Mouse (Mus musculus) neural tube, embryonic 13.5 days (tissue): ENCODE data around the gene Tbx3. TPM values are rescaled to one million over a fixed set of nuclear protein-coding genes. Genes with fewer than 3 reads are reported as not detected.
A peak's percentile ranks its signal among the peaks of the same experiment; 100 is the strongest.

Source experiments
- ATAC-seq: fragments of 200-750 bp; cut with Nextera tagmentation; 2 replicates; pipeline ENCODE4 v1.8.0; 2017; ENCODE audit warnings: low read depth, mild to moderate bottlenecking, moderate TSS enrichment, moderate library complexity
- H3K27ac ChIP-seq: fragments of 300-500 bp; sonication (generic); replicated peaks from 2 replicates; pipeline ENCODE4 v1.5.1; 2015; ENCODE audit warnings: moderate library complexity, mild to moderate bottlenecking, inconsistent platforms
- H3K27me3 ChIP-seq: fragments of 300-500 bp; sonication (generic); 2 replicates; pipeline ENCODE4 v1.6.1; 2015; ENCODE audit warnings: mild to moderate bottlenecking, inconsistent platforms
- H3K36me3 ChIP-seq: fragments of 300-500 bp; sonication (generic); 2 replicates; pipeline ENCODE4 v1.6.1; 2015; ENCODE audit warnings: mild to moderate bottlenecking, inconsistent platforms
- H3K4me1 ChIP-seq: fragments of 300-500 bp; sonication (generic); replicated peaks from 2 replicates; pipeline ENCODE4 v1.6.1; 2015; ENCODE audit warnings: inconsistent platforms
- H3K4me2 ChIP-seq: fragments of 300-500 bp; sonication (generic); 2 replicates; pipeline ENCODE4 v1.6.1; 2015; ENCODE audit warnings: inconsistent platforms, mild to moderate bottlenecking, moderate library complexity
- H3K4me3 ChIP-seq: fragments of 300-500 bp; sonication (generic); 2 replicates; pipeline ENCODE4 v1.5.1; 2015; ENCODE audit warnings: mild to moderate bottlenecking, inconsistent platforms
- H3K9ac ChIP-seq: fragments of 300-500 bp; sonication (generic); 2 replicates; pipeline ENCODE4 v1.6.1; 2015; ENCODE audit warnings: moderate library complexity, mild to moderate bottlenecking, inconsistent platforms
- H3K9me3 ChIP-seq: fragments of 300-500 bp; sonication (generic); 2 replicates; pipeline ENCODE4 v1.6.1; 2016; ENCODE audit warnings: inconsistent platforms
- WGBS: fragments of 180-500 bp; shearing (Covaris S2); methylation state at CpG from one replicate; pipeline ENCODE4 v1.1.7; 2015; 5-methylcytosine and 5-hydroxymethylcytosine counted together
- polyA plus RNA-seq: library from polyadenylated mRNA; unstranded; fragments of >200 nt; fragmentation: Nextera tagmentation; extraction: Ambion mirVana; gene quantifications from 2 replicates; pipeline ENCODE4 v1.2.1, GENCODE M21; 2015

Gene Tbx3
- polyA plus RNA-seq, 1 experiment from 2014 or later: 10.5 TPM

- H3K27ac ChIP-seq: no peak overlapping the region
- no peak overlapping the region for H3K4me3 ChIP-seq
- H3K4me1 ChIP-seq: no peaks in the 10 kb centered on the region
- no peak overlapping the region for H3K4me2 ChIP-seq
- H3K27me3 ChIP-seq: peaks cover 100% of the 10 kb centered on the region
- no peak for ATAC-seq
- no peaks in the 10 kb centered on the region for H3K36me3 ChIP-seq
- H3K9ac ChIP-seq: no peak overlapping the region
- H3K9me3 ChIP-seq: no peaks in the 10 kb centered on the region
- 1% methylated on average over 15 of the region's 15 CpGs for WGBS
Observed at GRCm38 (mm10) chr5:119663241-119663640, 7.2 kb upstream of the Tbx3 start.

GRCm38 (mm10) chr5:119663747-119664146 is 6.7 kb upstream of the Tbx3 start:
- Histone ChIP-seq H3K9me3 (no peaks in the 10 kb centered on the region), H3K9ac (no peak overlapping the region), H3K4me3 (no peak overlapping the region), H3K4me2 (no peak overlapping the region), H3K27ac (no peak overlapping the region), H3K36me3 (no peaks in the 10 kb centered on the region), H3K4me1 (no peaks in the 10 kb centered on the region), H3K27me3 (peaks cover 100% of the 10 kb centered on the region)
- 2% methylated on average over 5 of the region's 5 CpGs for WGBS
- no peak for ATAC-seq

- H3K9ac ChIP-seq: no peak overlapping the region
Observed at GRCm38 (mm10) chr5:119665739-119666138, 4.7 kb upstream of the Tbx3 start.

GRCm38 (mm10) chr5:119667356-119667940 is 3.0 kb upstream of the Tbx3 start:
- H3K4me1 ChIP-seq: peaks cover 16% of the 10 kb centered on the region
- H3K4me2 ChIP-seq: no peak overlapping the region
- H3K27ac ChIP-seq: no peak overlapping the region
- H3K36me3 ChIP-seq: no peaks in the 10 kb centered on the region
- no peak overlapping the region for H3K9ac ChIP-seq
- H3K9me3 ChIP-seq: no peaks in the 10 kb centered on the region
- ATAC-seq: no peak
- WGBS: 5% methylated on average over 13 of the region's 13 CpGs
- H3K4me3 ChIP-seq: no peak overlapping the region
- peaks cover 99% of the 10 kb centered on the region for H3K27me3 ChIP-seq

More at GRCm38 (mm10) chr5:119665739-119666138, 4.7 kb upstream of the Tbx3 start:
- H3K27me3 ChIP-seq: peaks cover 100% of the 10 kb centered on the region
- WGBS: 2% methylated on average over 6 of the region's 6 CpGs
- no peak for ATAC-seq
- no peaks in the 10 kb centered on the region for H3K36me3 ChIP-seq
- no peaks in the 10 kb centered on the region for H3K9me3 ChIP-seq
- no peak overlapping the region for H3K4me2 ChIP-seq
- H3K4me3 ChIP-seq: no peak overlapping the region
- peaks cover 14% of the 10 kb centered on the region for H3K4me1 ChIP-seq
- no peak overlapping the region for H3K27ac ChIP-seq

GRCm38 (mm10) chr5:119668191-119668912 is 2.1 kb upstream of the Tbx3 start:
- H3K36me3 ChIP-seq: no peaks in the 10 kb centered on the region
- H3K9me3 ChIP-seq: no peaks in the 10 kb centered on the region
- H3K27me3 ChIP-seq: peaks cover 99% of the 10 kb centered on the region
- no peak for ATAC-seq
- H3K4me3 ChIP-seq: no peak overlapping the region
- WGBS: 2% methylated on average over 34 of the region's 34 CpGs
- H3K4me2 ChIP-seq: no peak overlapping the region
- H3K4me1 ChIP-seq: peaks cover 16% of the 10 kb centered on the region
- H3K27ac ChIP-seq: no peak overlapping the region
- H3K9ac ChIP-seq: no peak overlapping the region

- no peak for ATAC-seq
- Histone ChIP-seq H3K36me3 (no peaks in the 10 kb centered on the region), H3K27me3 (peaks cover 99% of the 10 kb centered on the region), H3K4me1 (peaks cover 16% of the 10 kb centered on the region), H3K4me2 (peak overlapping the region; percentile 56; the same call in 1 of the 2 replicates), H3K4me3 (no peak overlapping the region), H3K27ac (no peak overlapping the region), H3K9me3 (no peaks in the 10 kb centered on the region), H3K9ac (no peak overlapping the region)
- WGBS: 7% methylated on average over 17 of the region's 18 CpGs
Observed at GRCm38 (mm10) chr5:119668913-119669411, 1.5 kb upstream of the Tbx3 start.

- H3K27me3 ChIP-seq: peaks cover 99% of the 10 kb centered on the region
- H3K4me3 ChIP-seq: peak overlapping the region; percentile 34
- H3K4me2 ChIP-seq: peak overlapping the region; percentile 56
- peak overlapping the region; percentile 31 for H3K9ac ChIP-seq
- no peaks in the 10 kb centered on the region for H3K9me3 ChIP-seq
- H3K36me3 ChIP-seq: no peaks in the 10 kb centered on the region
- ATAC-seq: no peak
- peaks cover 16% of the 10 kb centered on the region for H3K4me1 ChIP-seq
- under 1% methylated on average over 61 of the region's 61 CpGs for WGBS
- peak overlapping the region; percentile 43; the same call in 1 of the 2 replicates for H3K27ac ChIP-seq
Observed at GRCm38 (mm10) chr5:119669741-119670565, 516 bp upstream of the Tbx3 start.

- WGBS: under 1% methylated on average over 40 of the region's 40 CpGs
- Histone ChIP-seq H3K27ac (no peak overlapping the region), H3K9me3 (no peaks in the 10 kb centered on the region), H3K4me1 (peaks cover 16% of the 10 kb centered on the region), H3K4me2 (peak overlapping the region; percentile 56), H3K4me3 (peak overlapping the region; percentile 34), H3K36me3 (no peaks in the 10 kb centered on the region), H3K9ac (peak overlapping the region; percentile 45), H3K27me3 (peaks cover 99% of the 10 kb centered on the region)
- ATAC-seq: no peak
Observed at GRCm38 (mm10) chr5:119671124-119671801, 794 bp downstream of the Tbx3 start.

GRCm38 (mm10) chr5:119671965-119672347 is 1.5 kb downstream of the Tbx3 start:
- H3K4me3 ChIP-seq: peak overlapping the region; percentile 34
- H3K36me3 ChIP-seq: no peaks in the 10 kb centered on the region
- H3K9ac ChIP-seq: peak overlapping the region; percentile 45
- H3K4me2 ChIP-seq: peak overlapping the region; percentile 56
- peaks cover 99% of the 10 kb centered on the region for H3K27me3 ChIP-seq
- ATAC-seq: no peak
- H3K27ac ChIP-seq: 0 out of 2 replicates have a peak overlapping the region, but pooled peaks have one; percentile 23
- H3K4me1 ChIP-seq: peaks cover 16% of the 10 kb centered on the region
- no peaks in the 10 kb centered on the region for H3K9me3 ChIP-seq
- under 1% methylated on average over 23 of the region's 23 CpGs for WGBS

GRCm38 (mm10) chr5:119672348-119672983 is 2.0 kb downstream of the Tbx3 start:
- peak overlapping the region; percentile 45 for H3K9ac ChIP-seq
- under 1% methylated on average over 19 of the region's 19 CpGs for WGBS

GRCm38 (mm10) chr5:119672984-119673600 is 2.6 kb downstream of the Tbx3 start:
- H3K9ac ChIP-seq: peak overlapping the region; percentile 45; the same call in 1 of the 2 replicates
- H3K4me3 ChIP-seq: peak overlapping the region; percentile 34
- peaks cover 16% of the 10 kb centered on the region for H3K4me1 ChIP-seq
- WGBS: 2% methylated on average over 17 of the region's 17 CpGs
- peaks cover 99% of the 10 kb centered on the region for H3K27me3 ChIP-seq
- no peaks in the 10 kb centered on the region for H3K9me3 ChIP-seq
- no peak overlapping the region for H3K27ac ChIP-seq
- H3K4me2 ChIP-seq: peak overlapping the region; percentile 56
- no peak for ATAC-seq
- H3K36me3 ChIP-seq: no peaks in the 10 kb centered on the region

More at GRCm38 (mm10) chr5:119672348-119672983, 2.0 kb downstream of the Tbx3 start:
- H3K4me1 ChIP-seq: peaks cover 16% of the 10 kb centered on the region
- H3K36me3 ChIP-seq: no peaks in the 10 kb centered on the region
- 0 out of 2 replicates have a peak overlapping the region, but pooled peaks have one; percentile 23 for H3K27ac ChIP-seq
- H3K9me3 ChIP-seq: no peaks in the 10 kb centered on the region
- ATAC-seq: no peak
- peaks cover 99% of the 10 kb centered on the region for H3K27me3 ChIP-seq
- peak overlapping the region; percentile 34 for H3K4me3 ChIP-seq
- H3K4me2 ChIP-seq: peak overlapping the region; percentile 56
